Mouse (Mus musculus) embryonic facial prominence, embryonic 14.5 days (tissue): ENCODE results near the gene Lrrc75a. TPM values are rescaled to one million over a fixed set of nuclear protein-coding genes. Genes with fewer than 3 reads are reported as not detected.

ENCODE experiments used
- ATAC-seq: fragments of 200-750 bp; cut with Nextera tagmentation; 2 replicates; pipeline ENCODE4 v1.8.0; 2017; ENCODE audit warnings: low read depth, moderate number of reproducible peaks, moderate TSS enrichment
- DNase-seq: peaks from one replicate; pipeline ENCODE4 v3.0.0-alpha.2; 2015; ENCODE audit warnings: low spot score
- H3K27ac ChIP-seq: fragments of 300-500 bp; sonication (generic); replicated peaks from 2 replicates; pipeline ENCODE4 v1.5.1; 2014; ENCODE audit warnings: low read depth, mild to moderate bottlenecking, low read length, moderate library complexity
- H3K27me3 ChIP-seq: fragments of 300-500 bp; sonication (generic); replicated peaks from 2 replicates; pipeline ENCODE4 v1.6.1; 2014; ENCODE audit warnings: low read length; ENCODE audit not compliant: control insufficient read depth, insufficient read depth
- H3K36me3 ChIP-seq: fragments of 300-500 bp; sonication (generic); 2 replicates; pipeline ENCODE4 v1.6.1; 2014; ENCODE audit warnings: low read length, mixed read lengths; ENCODE audit not compliant: control insufficient read depth, insufficient read depth
- H3K4me1 ChIP-seq: fragments of 300-500 bp; sonication (generic); 2 replicates; pipeline ENCODE4 v1.6.1; 2014; ENCODE audit warnings: antibody characterized with exemption, low read length; ENCODE audit not compliant: control insufficient read depth, insufficient read depth
- H3K4me2 ChIP-seq: fragments of 300-500 bp; sonication (generic); 2 replicates; pipeline ENCODE4 v1.6.1; 2014; ENCODE audit warnings: low read depth, mild to moderate bottlenecking, low read length, moderate library complexity, mixed read lengths
- H3K4me3 ChIP-seq: fragments of 300-500 bp; sonication (generic); 2 replicates; pipeline ENCODE4 v1.5.1; 2014; ENCODE audit warnings: low read depth, mild to moderate bottlenecking, low read length
- H3K9ac ChIP-seq: fragments of 300-500 bp; sonication (generic); 2 replicates; pipeline ENCODE4 v1.6.1; 2014; ENCODE audit warnings: low read depth, mild to moderate bottlenecking, low read length, moderate library complexity, mixed read lengths
- H3K9me3 ChIP-seq: fragments of 300-500 bp; sonication (generic); 2 replicates; pipeline ENCODE4 v1.6.1; 2016; ENCODE audit warnings: low read length; ENCODE audit not compliant: control insufficient read depth
- WGBS: fragments of 180-500 bp; shearing (Covaris S2); extraction: QIAGEN DNeasy Blood & Tissue Kit; methylation state at CpG from one replicate; pipeline ENCODE4 v1.1.7; 2014; 5-methylcytosine and 5-hydroxymethylcytosine counted together
- polyA plus RNA-seq: library from polyadenylated mRNA; unstranded; fragments of >200 nt; fragmentation: Nextera tagmentation; extraction: Ambion mirVana; gene quantifications from 2 replicates; pipeline ENCODE4 v1.2.1, GENCODE M21; 2014

Gene Lrrc75a
- polyA plus RNA-seq, 1 experiment from 2014 or later = 17.2 TPM

DNA sequence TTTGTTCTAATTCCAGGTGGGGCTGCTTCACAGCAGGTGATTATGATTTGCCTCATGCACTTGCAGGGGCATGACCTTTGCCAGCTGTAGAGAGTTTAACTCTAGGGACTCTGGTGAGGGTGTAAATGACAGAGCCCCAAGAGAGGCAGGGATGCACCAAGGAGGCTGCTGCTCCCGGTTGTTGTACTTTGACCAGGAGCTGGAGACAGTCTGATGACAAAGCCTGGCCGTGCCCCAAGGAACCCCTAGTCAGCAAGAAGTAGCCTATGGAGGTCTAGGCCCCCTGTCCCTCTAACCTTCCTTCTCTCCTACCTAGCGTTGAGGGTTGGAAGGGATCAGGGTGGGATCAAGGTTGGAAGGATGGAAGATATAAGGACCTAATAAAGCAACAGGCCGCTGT lies 32.9 kb downstream of the Lrrc75a start:
- no peak overlapping the region for H3K4me3 ChIP-seq
- ATAC-seq (no peak), DNase-seq (no peak)
- H3K27ac ChIP-seq = no peak overlapping the region
- 0 out of 2 replicates have a peak, but pooled peaks cover 3% of the 10 kb centered on the region for H3K4me1 ChIP-seq
- peaks cover 40% of the 10 kb centered on the region for H3K36me3 ChIP-seq
- no peak overlapping the region for H3K4me2 ChIP-seq
- H3K9ac ChIP-seq = no peak overlapping the region
- H3K27me3 ChIP-seq = no peaks in the 10 kb centered on the region
- no peaks in the 10 kb centered on the region for H3K9me3 ChIP-seq
- WGBS = 84% methylated on average over 4 of the region's 4 CpGs

DNA sequence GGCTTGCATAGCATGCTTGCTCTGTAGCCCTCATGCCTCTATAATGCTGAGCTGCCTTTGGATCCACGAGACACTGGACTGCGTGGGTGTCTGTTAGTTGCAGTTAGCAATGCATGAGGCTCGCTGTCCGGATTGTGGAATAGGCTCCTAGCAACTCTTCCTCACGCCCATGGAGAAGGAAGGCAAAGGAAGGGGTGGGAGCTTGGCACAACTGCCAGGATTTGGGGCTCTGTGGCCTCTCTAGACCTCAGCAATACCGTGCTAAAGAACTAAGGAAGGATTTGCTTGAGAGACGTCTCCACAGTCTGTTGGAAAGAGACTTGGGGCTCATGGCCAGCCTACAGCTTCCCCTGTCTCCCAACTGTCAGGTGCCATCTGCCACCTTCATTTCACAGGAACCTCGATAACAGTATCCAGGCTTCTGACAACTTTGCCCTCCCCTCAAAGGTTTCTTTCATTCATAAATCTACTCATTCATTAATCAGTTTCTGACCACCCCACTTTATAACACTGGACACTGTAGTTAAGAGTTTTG lies 33.4 kb downstream of the Lrrc75a start:
- Histone ChIP-seq H3K9ac (0 out of 2 replicates have a peak overlapping the region, but pooled peaks have one; percentile 62), H3K27ac (peak overlapping the region; percentile 81; the same call in 1 of the 2 replicates), H3K36me3 (peaks cover 39% of the 10 kb centered on the region), H3K4me2 (no peak overlapping the region), H3K4me3 (no peak overlapping the region), H3K9me3 (no peaks in the 10 kb centered on the region), H3K27me3 (no peaks in the 10 kb centered on the region), H3K4me1 (0 out of 2 replicates have a peak, but pooled peaks cover 3% of the 10 kb centered on the region)
- DNase-seq (no peak), ATAC-seq (no peak)
- WGBS = 86% methylated on average over 8 of the region's 8 CpGs

DNA sequence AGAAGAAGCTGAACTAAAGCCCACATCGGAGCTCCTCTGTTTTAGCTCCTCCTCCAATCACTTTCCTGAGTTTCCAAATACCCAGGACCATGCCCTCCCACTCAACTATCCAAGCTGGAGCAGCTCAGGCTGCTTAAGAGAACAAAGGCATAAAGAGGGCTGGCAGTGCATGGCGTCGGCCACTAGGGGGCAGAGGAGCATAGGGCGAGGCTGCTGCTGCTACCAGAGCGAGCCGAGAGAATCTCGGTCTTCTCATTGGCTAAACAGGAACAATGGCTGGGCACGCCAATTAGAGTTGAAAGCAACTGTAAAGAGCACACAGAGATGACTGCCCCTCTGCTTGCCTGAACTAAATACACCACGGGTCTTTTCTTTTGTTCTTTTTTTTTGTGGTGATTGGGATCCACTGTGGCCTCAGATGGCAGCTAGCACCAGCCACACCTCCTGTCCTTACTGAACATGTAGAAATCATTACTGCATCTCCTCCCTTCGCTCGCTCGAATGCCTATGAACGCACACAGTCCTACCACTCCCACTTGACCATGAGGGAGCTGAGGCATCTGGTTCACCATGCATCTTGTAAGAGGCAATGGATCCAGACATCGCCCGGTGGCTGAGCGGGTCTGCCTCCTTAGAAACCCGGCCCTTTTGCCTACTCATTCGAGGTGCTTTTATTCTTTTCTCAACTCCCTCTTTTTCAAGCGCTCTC lies 34.5 kb downstream of the Lrrc75a start:
- H3K27me3 ChIP-seq = no peaks in the 10 kb centered on the region
- peak; percentile 98 for DNase-seq
- 0 out of 2 replicates have a peak, but pooled peaks cover 3% of the 10 kb centered on the region for H3K4me1 ChIP-seq
- WGBS = 13% methylated on average over 19 of the region's 19 CpGs
- peak; percentile 96 for ATAC-seq
- peak overlapping the region; percentile 62 for H3K9ac ChIP-seq
- peak overlapping the region; percentile 27 for H3K4me3 ChIP-seq
- no peaks in the 10 kb centered on the region for H3K9me3 ChIP-seq
- H3K27ac ChIP-seq = peak overlapping the region; percentile 81
- H3K4me2 ChIP-seq = peak overlapping the region; percentile 54
- peaks cover 38% of the 10 kb centered on the region for H3K36me3 ChIP-seq

DNA sequence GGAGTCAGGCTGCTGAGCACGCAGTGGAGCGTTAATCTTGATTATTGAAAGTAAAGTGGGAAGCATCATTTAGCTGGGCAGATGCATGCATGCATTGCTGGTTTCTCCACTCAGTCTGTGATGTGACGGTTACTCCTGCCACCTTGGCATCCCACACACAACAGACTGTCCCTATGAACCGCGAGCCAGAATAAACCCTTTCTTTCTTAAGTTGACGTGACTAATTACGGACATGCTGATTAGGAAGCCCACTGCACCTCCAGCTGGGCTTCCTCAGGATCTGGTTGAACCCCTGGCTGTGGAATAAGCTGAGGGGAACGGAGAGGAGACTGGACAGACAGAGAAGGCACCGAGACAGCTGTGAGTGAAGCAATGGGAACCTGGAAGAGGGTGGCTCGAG lies 35.7 kb downstream of the Lrrc75a start:
- no peak overlapping the region for H3K4me3 ChIP-seq
- no peak overlapping the region for H3K4me2 ChIP-seq
- H3K27me3 ChIP-seq = no peaks in the 10 kb centered on the region
- 57% methylated on average over 10 of the region's 10 CpGs for WGBS
- no peaks in the 10 kb centered on the region for H3K9me3 ChIP-seq
- H3K36me3 ChIP-seq = peaks cover 44% of the 10 kb centered on the region
- ATAC-seq = no peak
- no peak overlapping the region for H3K9ac ChIP-seq
- H3K4me1 ChIP-seq = 0 out of 2 replicates have a peak, but pooled peaks cover 3% of the 10 kb centered on the region
- no peak overlapping the region for H3K27ac ChIP-seq
- no peak for DNase-seq

DNA sequence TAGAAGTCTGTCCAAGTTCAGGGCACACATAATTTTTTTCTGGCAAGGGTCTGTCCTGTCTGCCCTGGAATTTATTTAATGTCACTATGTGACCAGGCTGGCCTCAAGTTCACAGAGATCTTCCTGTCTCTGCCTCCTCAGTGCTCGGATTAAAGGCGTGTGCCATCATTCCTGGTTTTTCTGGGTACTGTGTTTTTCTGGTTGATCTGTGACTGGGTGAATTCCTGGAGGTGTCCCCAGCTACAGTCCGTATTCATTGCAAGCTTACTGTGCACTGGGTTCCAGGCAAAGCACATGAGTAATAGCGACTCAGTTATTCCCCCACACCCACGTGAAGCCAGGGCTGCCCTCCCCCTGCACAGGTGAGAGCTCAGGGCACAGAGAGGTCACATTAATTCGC lies 38.0 kb downstream of the Lrrc75a start:
- Histone ChIP-seq H3K27ac (no peak overlapping the region), H3K4me3 (no peak overlapping the region), H3K27me3 (no peaks in the 10 kb centered on the region), H3K9me3 (no peaks in the 10 kb centered on the region), H3K4me2 (no peak overlapping the region), H3K4me1 (peaks cover 3% of the 10 kb centered on the region; the same call in 1 of the 2 replicates), H3K9ac (no peak overlapping the region), H3K36me3 (peaks cover 53% of the 10 kb centered on the region)
- ATAC-seq = no peak
- DNase-seq = no peak
- WGBS = 87% methylated on average over 6 of the region's 6 CpGs

DNA sequence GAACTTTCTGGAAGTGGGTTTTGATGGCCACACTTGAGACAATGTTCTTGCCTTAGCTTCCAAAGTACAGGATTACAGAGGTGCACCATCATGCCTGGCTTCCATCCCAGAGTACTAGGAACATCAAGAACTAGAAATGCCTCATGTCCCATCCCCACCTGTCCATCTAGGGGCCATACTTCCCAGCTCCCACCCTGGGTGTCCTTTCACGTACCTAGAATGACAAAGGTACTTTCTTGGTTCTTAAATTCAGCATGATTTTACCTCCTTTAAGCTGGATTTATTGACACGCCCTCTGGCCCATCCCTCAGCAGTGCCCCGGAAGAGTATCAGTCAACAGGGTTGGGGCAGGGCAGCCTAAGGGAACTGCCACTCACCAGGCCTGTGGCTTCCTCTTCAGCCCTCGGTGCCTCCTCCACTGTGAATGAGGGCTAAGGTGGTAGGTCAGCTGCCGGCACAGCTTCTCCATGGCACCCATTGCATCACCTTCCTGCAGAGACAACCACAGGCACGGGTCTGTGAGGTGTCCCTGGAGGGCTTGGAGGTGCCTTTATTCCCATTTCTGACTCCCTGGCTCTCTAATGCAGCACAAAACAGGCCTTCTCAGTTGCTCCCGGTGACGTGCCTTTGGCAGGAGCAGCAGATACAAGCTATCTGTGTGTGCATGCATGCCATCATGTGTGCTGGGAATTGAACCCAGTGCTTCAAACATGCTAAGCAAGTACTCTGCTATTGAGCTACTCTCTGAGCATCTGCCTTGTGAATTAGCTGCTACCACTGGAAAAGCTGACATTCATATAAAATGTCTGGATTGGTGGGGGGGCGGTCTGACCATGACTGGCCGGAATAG lies 39.3 kb downstream of the Lrrc75a start:
- Histone ChIP-seq H3K27me3 (no peaks in the 10 kb centered on the region), H3K9me3 (no peaks in the 10 kb centered on the region), H3K4me3 (no peak overlapping the region), H3K36me3 (peaks cover 66% of the 10 kb centered on the region), H3K4me1 (peaks cover 12% of the 10 kb centered on the region), H3K4me2 (no peak overlapping the region), H3K27ac (no peak overlapping the region), H3K9ac (no peak overlapping the region)
- no peak for ATAC-seq
- 83% methylated on average over 10 of the region's 10 CpGs for WGBS
- no peak for DNase-seq

DNA sequence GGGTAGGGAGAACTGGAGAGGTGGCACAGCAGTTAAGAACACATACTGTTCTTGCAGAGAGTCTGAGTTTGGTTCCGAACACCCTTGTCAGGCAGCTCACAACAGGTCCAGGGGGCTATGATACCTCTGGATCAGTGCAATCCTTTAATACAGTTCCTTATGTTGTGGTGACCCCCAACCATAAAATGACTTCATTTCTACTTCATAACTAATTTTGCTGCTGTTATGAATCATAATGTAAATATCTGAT lies 40.4 kb downstream of the Lrrc75a start:
- Histone ChIP-seq H3K36me3 (peaks cover 72% of the 10 kb centered on the region), H3K27me3 (no peaks in the 10 kb centered on the region), H3K9me3 (no peaks in the 10 kb centered on the region), H3K4me1 (peaks cover 9% of the 10 kb centered on the region), H3K4me3 (no peak overlapping the region), H3K4me2 (no peak overlapping the region), H3K27ac (0 out of 2 replicates have a peak overlapping the region, but pooled peaks have one; percentile 13), H3K9ac (no peak overlapping the region)
- no peak for DNase-seq
- WGBS = 100% methylated on average over 1 of the region's 1 CpGs
- no peak for ATAC-seq

DNA sequence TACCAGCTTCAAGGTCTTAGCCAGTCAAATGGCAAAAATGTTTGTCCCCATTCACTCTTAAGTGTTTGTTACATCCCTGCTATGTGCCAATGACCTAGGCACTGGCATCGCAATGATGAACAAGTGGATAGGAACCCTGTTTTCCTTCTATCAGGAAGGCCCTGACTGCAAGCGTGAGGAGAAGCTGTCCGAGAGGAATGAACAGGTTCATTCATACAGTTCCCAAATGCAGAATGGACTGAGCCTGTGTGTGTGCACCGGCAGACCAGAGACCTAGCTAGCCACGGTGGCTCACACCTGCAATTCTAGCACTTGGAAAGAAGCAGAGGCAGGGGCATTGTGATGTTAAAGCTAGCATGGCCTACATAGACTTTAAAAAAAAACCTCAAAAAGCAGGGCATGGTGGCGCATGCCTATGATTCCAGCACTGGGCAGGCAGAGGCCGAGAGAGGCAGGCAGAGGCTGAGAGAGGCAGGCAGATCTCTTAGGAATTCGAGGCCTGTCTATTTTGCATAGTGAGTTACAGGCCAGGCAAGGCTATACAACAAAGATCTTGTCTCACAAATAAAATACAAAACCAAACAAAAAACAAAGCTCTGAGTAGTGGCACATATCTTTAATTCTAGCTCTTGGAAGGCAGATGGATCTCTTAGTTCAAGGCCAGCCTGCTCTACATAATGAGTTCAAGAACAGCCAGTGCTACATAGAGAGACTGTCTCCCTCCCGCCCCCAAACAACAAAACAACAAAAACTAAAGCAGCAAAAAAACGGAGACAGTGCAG lies 41.0 kb downstream of the Lrrc75a start:
- Histone ChIP-seq H3K27ac (0 out of 2 replicates have a peak overlapping the region, but pooled peaks have one; percentile 13), H3K9me3 (no peaks in the 10 kb centered on the region), H3K36me3 (peaks cover 72% of the 10 kb centered on the region), H3K4me1 (peaks cover 9% of the 10 kb centered on the region), H3K4me2 (no peak overlapping the region), H3K27me3 (no peaks in the 10 kb centered on the region), H3K9ac (no peak overlapping the region; the same call in 1 of the 2 replicates), H3K4me3 (no peak overlapping the region)
- ATAC-seq = no peak
- WGBS = 64% methylated on average over 10 of the region's 10 CpGs
- no peak for DNase-seq
